Mouse (Mus musculus) kidney, adult 11 months (tissue): ENCODE results near the gene Ankrd31.
"Not testable (repeated sequence)": the region's sequence is repeated elsewhere in the genome, so short reads cannot be mapped to it uniquely, and the experiment has no call there.

Experiments
- DNase-seq: peaks from one replicate; pipeline ENCODE4 v3.0.0; 2022

Ankrd31 gene

GRCm38 (mm10) chr13:96870742-96871141, 122.7 kb downstream of the Ankrd31 start:
- DNase-seq, result no peak

DNA sequence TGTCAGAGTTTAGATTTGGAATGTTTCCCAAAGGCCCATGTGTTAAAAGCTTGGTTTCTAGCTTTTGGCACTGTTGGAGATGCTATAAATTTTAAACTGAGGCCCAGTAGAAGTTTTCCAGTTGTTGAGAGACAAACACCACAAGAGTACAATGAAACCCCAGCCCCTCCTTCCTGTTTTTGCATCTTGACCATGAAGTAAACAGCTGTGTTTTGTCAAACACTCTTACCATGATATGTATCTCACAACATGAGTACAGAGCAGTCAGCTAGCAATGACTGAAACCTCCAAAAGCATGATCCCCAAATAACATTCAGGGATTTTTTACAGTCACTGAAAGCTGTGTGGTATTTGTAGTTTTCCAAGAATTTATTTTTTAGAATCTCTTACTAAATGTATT, 126.0 kb downstream of the Ankrd31 start:
- no peak for DNase-seq

DNA sequence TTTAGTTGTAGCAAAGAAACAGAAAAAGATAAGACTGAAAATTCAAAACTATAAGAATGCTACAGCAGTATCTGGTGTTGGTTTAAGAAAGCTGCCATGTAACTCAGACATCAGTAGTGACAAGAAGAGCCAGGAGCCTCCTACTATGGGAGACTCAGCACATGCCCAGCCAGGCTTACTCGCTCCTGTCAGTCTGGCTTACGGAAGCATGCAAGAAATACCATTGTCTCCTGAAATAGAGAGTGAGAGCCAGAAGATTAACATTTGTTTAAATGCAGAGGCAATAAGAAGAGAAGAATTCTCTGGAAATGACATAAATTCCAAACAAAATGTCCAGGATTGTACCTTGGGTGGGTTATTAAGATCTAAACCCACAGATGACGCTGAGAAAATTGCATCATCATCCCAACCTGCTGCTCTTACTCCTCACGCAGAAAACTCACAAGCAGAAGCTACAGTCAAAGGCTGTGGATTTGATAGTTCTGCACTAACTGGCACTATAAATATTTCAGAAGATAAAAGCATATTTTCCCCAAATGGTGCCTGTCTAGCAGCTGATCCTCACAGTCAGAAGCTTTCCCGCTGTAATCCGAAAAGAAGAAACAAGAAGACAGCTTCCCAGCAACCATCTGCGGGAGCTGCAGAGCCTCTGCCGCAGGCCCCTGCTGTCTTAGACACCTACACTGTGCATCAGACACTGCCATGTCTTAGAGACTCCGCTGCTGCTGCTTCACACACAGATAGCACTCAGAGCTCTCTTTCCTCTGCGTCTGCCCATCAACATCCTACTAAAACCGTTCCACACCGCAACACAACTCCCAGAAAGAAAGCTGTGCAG, 130.4 kb downstream of the Ankrd31 start:
- DNase-seq, result no peak

- DNase-seq, result no peak
Measured at GRCm38 (mm10) chr13:96884534-96884933, 136.5 kb downstream of the Ankrd31 start.

DNA sequence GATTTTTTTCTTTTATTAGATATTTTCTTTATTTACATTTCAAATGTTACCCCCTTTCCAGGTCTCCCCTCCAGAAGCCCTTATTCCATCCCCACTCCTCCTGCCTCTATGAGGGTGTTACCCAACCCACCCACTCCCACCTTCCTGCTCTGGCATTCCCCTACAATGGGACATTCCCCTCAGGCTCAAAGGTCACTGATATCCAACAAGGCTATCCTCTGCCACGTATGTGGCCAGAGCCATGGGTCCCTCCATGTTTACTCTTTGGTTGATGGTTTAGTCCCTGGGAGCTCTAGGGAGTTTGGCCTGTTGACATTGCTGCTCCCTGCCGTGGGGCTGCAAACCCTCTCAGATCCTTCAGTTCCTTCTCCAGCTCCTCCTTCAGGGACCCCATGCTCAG, 141.9 kb downstream of the Ankrd31 start:
- DNase-seq, result no peak

- DNase-seq, result no peak
Measured at GRCm38 (mm10) chr13:96895144-96895543, 147.1 kb downstream of the Ankrd31 start.

DNA sequence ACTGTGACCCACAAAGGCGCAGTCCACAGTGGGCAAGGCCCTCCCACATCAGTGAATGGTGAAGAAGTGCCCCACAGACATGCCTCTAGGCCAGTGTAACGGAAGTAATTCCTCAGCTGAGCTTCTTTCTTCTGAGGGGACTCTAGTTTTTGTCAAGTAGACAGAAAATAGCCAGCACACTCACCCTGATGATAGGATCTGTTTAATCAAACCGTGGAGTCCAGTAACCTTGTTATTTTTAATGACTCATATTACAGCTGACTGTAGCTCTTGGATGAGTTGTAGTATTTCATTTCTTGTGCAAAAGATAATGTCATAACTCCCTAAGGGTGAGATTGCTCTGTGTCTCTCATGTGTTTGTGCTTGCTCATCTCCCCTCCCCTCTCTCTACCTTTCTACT, 158.6 kb downstream of the Ankrd31 start:
- no peak for DNase-seq

- no peak for DNase-seq
Measured at GRCm38 (mm10) chr13:96911202-96911601, 163.1 kb downstream of the Ankrd31 start.

GRCm38 (mm10) chr13:96923134-96923533, 175.1 kb downstream of the Ankrd31 start:
- not testable (repeated sequence) for DNase-seq

GRCm38 (mm10) chr13:96923999-96924961, 176.2 kb downstream of the Ankrd31 start, which contains the start of gene Gcnt4:
TSS of gene Gcnt4 (plus strand) at chr13:96924689.
- peak; percentile 50 for DNase-seq

GRCm38 (mm10) chr13:96924985-96925745, 177.1 kb downstream of the Ankrd31 start:
- no peak for DNase-seq

- DNase-seq, result no peak
Measured at GRCm38 (mm10) chr13:96925991-96926725, 178.1 kb downstream of the Ankrd31 start.

DNA sequence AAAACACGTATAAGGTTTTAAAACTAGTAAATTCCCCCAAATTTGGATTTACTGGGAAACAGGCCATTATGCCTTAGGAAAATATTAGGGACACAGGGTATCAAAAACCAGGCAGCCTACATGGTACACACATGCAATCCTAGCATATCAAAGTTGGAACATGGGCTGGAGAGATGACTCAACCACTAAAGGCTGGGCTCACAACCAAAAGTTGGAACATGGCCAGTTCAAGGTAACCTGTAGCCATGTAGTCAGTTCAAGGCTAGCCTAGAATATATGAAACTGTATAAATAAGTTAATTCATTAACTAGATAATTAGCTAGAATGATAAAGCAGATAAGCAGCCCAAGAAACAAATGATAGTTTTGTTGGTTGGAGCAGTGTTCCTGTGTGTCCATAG, 179.7 kb downstream of the Ankrd31 start:
- no peak for DNase-seq

GRCm38 (mm10) chr13:96928432-96929039, 180.5 kb downstream of the Ankrd31 start:
- no peak for DNase-seq

GRCm38 (mm10) chr13:96932745-96933144, 184.7 kb downstream of the Ankrd31 start:
- DNase-seq, result no peak

DNA sequence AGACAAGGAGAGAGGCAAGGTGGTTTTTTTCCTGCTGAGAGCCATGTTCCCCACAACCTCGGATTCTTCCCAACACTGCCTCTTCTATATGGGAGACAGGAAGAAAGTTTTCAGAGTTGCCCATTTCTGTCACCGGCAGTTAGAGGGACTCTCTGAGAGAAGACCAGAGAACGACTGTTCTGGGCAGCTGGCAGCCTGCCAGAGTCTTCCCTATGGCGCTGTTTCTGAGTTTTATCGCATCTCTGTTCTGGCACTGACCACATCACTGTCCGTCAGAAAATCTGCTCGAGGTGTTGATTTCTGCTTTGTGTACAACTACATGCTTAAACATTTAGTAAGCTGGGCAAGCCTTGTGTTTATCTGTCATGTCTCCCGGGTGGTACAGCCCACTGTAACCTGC, 185.3 kb downstream of the Ankrd31 start:
- no peak for DNase-seq

DNA sequence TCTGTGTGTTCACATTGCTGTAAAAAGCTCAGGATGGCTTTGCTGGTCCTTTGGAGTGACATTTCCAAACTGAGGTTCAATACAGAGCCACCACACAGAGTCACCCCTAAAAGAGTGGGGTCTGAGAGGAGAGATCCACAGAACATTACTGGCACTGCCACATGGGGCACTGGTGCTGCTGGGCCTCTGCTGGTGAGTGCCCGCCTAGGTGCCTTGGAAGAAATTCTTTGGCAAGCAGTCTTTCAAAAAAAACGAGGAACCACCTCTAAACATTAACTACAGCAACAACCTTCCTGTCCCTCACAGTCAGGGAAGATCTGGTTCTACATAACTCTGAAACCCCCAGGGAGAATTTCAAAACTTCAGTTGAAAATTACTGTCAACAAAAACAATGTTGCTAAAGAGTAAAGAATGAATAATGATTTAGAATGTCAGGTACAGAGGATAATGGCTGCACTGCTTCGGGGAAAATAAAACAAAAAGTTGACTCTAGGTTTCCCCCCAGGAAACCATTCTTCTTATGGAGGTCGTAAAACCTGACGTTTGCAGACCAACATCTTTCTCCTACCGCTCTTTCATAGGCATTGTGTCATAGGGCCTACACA, 188.2 kb downstream of the Ankrd31 start:
- DNase-seq, result no peak

DNA sequence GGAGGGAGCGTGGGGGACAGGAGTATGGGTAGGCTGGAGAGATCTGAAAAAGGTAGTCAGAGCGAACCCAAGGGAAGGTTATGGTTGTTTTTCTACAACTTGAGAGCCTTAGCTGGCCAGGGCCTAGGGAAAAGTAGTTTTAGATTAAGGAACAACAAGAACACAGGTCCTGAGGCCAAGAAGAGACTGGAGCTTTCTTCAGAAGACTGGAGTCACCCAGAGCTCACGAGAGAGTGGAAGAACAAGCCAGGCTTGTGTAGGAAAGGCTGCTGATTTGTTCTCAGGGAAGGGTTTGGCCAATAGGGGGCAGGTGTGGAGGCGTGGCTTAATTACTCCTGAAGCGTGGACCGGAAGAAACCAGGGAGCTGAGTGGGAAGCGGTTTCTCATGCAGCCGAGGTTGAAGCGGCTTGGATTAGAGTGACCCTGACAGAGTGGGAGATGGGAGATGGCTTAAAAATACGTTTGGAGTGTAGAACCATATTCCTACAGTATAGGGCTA, 189.0 kb downstream of the Ankrd31 start:
- DNase-seq, result no peak

GRCm38 (mm10) chr13:96939680-96940079, 191.6 kb downstream of the Ankrd31 start:
- no peak for DNase-seq

DNA sequence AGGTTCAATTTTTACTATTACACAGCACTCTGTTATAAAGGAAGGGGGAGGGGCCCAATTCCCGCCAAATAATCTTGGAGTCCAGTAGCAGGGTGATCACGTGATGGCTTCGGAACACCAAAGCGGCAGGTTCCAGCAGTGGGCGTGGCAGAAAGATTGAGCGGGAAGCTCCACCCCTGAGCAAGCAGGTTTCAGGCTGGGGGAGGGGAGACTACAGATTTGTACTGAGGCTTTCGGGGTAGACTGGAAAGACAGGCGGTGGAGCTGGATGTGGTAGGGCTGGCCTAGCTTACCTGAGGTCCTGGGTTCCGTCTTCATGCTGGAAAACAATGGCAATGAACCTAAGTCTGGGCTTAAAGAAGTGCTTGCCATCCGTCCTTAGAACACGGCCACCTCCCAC, 193.4 kb downstream of the Ankrd31 start:
- not testable (repeated sequence) for DNase-seq

GRCm38 (mm10) chr13:96943571-96943970, 195.5 kb downstream of the Ankrd31 start:
- peak; percentile 54 for DNase-seq
